Mouse (Mus musculus) hindbrain, embryonic 15.5 days (tissue): Measurements from ENCODE around the gene Phf23. TPM values are rescaled to one million over a fixed set of nuclear protein-coding genes. Genes with fewer than 3 reads are reported as not detected.
"Not testable (repeated sequence)": the region's sequence is repeated elsewhere in the genome, so short reads cannot be mapped to it uniquely, and the experiment has no call there.

Experiments
- ATAC-seq: fragments of 200-750 bp; cut with Nextera tagmentation; 2 replicates; pipeline ENCODE4 v1.8.0; 2017; ENCODE audit warnings: low read depth, moderate number of reproducible peaks, moderate TSS enrichment; ENCODE audit not compliant: low FRiP score
- H3K27ac ChIP-seq: fragments of 300-500 bp; sonication (generic); replicated peaks from 2 replicates; pipeline ENCODE4 v1.5.1; 2015; ENCODE audit warnings: mild to moderate bottlenecking, inconsistent platforms
- H3K27me3 ChIP-seq: fragments of 300-500 bp; sonication (generic); 2 replicates; pipeline ENCODE4 v1.6.1; 2015; ENCODE audit warnings: control low read depth, inconsistent platforms
- H3K36me3 ChIP-seq: fragments of 300-500 bp; sonication (generic); 2 replicates; pipeline ENCODE4 v1.6.1; 2015; ENCODE audit warnings: control low read depth, inconsistent platforms
- H3K4me1 ChIP-seq: fragments of 300-500 bp; sonication (generic); replicated peaks from 2 replicates; pipeline ENCODE4 v1.6.1; 2015; ENCODE audit warnings: control low read depth, inconsistent platforms
- H3K4me2 ChIP-seq: fragments of 300-500 bp; sonication (generic); 2 replicates; pipeline ENCODE4 v1.6.1; 2015; ENCODE audit warnings: moderate library complexity, mild to moderate bottlenecking, inconsistent platforms
- H3K4me3 ChIP-seq: fragments of 300-500 bp; sonication (generic); 2 replicates; pipeline ENCODE4 v1.5.1; 2015; ENCODE audit warnings: mild to moderate bottlenecking, inconsistent platforms
- H3K9ac ChIP-seq: fragments of 300-500 bp; sonication (generic); 2 replicates; pipeline ENCODE4 v1.6.1; 2015; ENCODE audit warnings: inconsistent platforms
- H3K9me3 ChIP-seq: fragments of 300-500 bp; sonication (generic); 2 replicates; pipeline ENCODE4 v1.6.1; 2016; ENCODE audit warnings: control low read depth, inconsistent platforms
- WGBS: fragments of 180-500 bp; shearing (Covaris S2); methylation state at CpG from one replicate; pipeline ENCODE4 v1.1.7; 2015; 5-methylcytosine and 5-hydroxymethylcytosine counted together
- polyA plus RNA-seq: library from polyadenylated mRNA; unstranded; fragments of >200 nt; fragmentation: Nextera tagmentation; extraction: Ambion mirVana; gene quantifications from 2 replicates; pipeline ENCODE4 v1.2.1, GENCODE M21; 2015

Phf23 gene
- polyA plus RNA-seq, 1 experiment from 2014 or later, result 56.1 TPM

GRCm38 (mm10) chr11:70010033-70010432 lies 14.5 kb downstream of the Phf23 start:
- no peak overlapping the region for H3K4me3 ChIP-seq
- no peak overlapping the region for H3K9ac ChIP-seq
- no peak for ATAC-seq
- H3K27me3 ChIP-seq, result no peaks in the 10 kb centered on the region
- peaks cover 13% of the 10 kb centered on the region for H3K4me1 ChIP-seq
- no peak overlapping the region for H3K4me2 ChIP-seq
- H3K9me3 ChIP-seq, result no peaks in the 10 kb centered on the region
- H3K27ac ChIP-seq, result no peak overlapping the region
- 85% methylated on average over 6 of the region's 6 CpGs for WGBS
- peaks cover 75% of the 10 kb centered on the region for H3K36me3 ChIP-seq

DNA sequence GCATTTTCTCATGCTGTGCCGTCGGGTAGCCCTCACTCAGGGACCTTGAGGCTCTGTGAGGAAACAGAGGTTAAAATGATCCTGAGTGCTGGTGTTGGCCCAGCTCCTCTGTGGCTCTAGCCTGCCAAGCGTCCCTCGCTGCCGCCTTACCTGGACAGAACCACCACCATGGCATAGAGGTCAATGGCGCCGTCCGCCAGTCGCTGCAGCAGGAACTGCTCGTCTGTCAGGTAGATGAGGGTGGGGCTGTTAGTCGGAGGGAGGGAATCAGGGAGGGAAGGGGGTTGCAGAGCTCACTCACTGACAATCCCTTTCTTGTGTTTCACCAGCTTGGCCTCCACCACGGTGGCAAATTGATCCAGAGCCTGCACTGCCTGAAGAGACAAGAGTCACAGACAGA lies 15.0 kb downstream of the Phf23 start:
- 89% methylated on average over 12 of the region's 12 CpGs for WGBS
- no peak overlapping the region for H3K4me2 ChIP-seq
- H3K27ac ChIP-seq, result no peak overlapping the region
- no peak overlapping the region for H3K9ac ChIP-seq
- no peaks in the 10 kb centered on the region for H3K27me3 ChIP-seq
- no peak overlapping the region for H3K4me3 ChIP-seq
- no peaks in the 10 kb centered on the region for H3K9me3 ChIP-seq
- peaks cover 16% of the 10 kb centered on the region for H3K4me1 ChIP-seq
- peaks cover 71% of the 10 kb centered on the region for H3K36me3 ChIP-seq
- no peak for ATAC-seq

- 77% methylated on average over 10 of the region's 10 CpGs for WGBS
- Histone ChIP-seq H3K4me3 (no peak overlapping the region), H3K4me2 (no peak overlapping the region), H3K36me3 (peaks cover 69% of the 10 kb centered on the region), H3K27ac (no peak overlapping the region), H3K9ac (no peak overlapping the region), H3K9me3 (no peaks in the 10 kb centered on the region), H3K4me1 (peaks cover 17% of the 10 kb centered on the region), H3K27me3 (no peaks in the 10 kb centered on the region)
- no peak for ATAC-seq
Measured at GRCm38 (mm10) chr11:70010961-70011360, 15.4 kb downstream of the Phf23 start.

- Histone ChIP-seq H3K9ac (no peak overlapping the region), H3K4me3 (no peak overlapping the region), H3K4me2 (no peak overlapping the region), H3K27me3 (no peaks in the 10 kb centered on the region), H3K4me1 (peaks cover 28% of the 10 kb centered on the region), H3K9me3 (no peaks in the 10 kb centered on the region), H3K36me3 (peaks cover 50% of the 10 kb centered on the region), H3K27ac (no peak overlapping the region)
- no peak for ATAC-seq
- 86% methylated on average over 9 of the region's 9 CpGs for WGBS
Measured at GRCm38 (mm10) chr11:70012931-70013330, 17.4 kb downstream of the Phf23 start.

DNA sequence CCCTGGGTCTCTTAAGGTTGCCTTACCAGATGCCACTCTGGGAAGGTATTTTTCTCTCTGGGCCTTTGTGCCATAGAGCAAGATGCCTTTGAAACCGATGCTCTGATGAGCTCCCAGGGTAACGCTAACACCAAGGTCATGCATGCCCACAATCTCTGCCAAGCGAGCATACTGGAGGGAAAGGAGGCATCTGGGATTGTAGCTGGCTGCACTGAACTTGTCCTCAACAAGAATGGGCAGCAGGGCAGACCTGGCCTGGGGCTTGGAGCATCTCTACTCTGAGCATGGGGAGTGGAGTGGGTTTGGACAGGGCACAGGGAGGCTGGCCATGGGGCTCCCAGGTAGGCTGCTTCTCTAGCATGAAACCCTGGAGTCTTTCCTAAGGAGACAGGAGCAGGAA lies 17.8 kb downstream of the Phf23 start:
- peaks cover 30% of the 10 kb centered on the region for H3K4me1 ChIP-seq
- peaks cover 45% of the 10 kb centered on the region for H3K36me3 ChIP-seq
- H3K27me3 ChIP-seq, result no peaks in the 10 kb centered on the region
- H3K27ac ChIP-seq, result no peak overlapping the region
- no peak for ATAC-seq
- no peak overlapping the region for H3K4me2 ChIP-seq
- H3K9me3 ChIP-seq, result no peaks in the 10 kb centered on the region
- no peak overlapping the region for H3K9ac ChIP-seq
- 75% methylated on average over 3 of the region's 3 CpGs for WGBS
- no peak overlapping the region for H3K4me3 ChIP-seq

- 72% methylated on average over 5 of the region's 5 CpGs for WGBS
- Histone ChIP-seq H3K4me2 (peak overlapping the region; percentile 74), H3K9ac (no peak overlapping the region), H3K9me3 (no peaks in the 10 kb centered on the region), H3K4me3 (no peak overlapping the region), H3K4me1 (peaks cover 34% of the 10 kb centered on the region), H3K27me3 (no peaks in the 10 kb centered on the region), H3K36me3 (peaks cover 40% of the 10 kb centered on the region), H3K27ac (no peak overlapping the region)
- no peak for ATAC-seq
Measured at GRCm38 (mm10) chr11:70014051-70014450, 18.5 kb downstream of the Phf23 start.

DNA sequence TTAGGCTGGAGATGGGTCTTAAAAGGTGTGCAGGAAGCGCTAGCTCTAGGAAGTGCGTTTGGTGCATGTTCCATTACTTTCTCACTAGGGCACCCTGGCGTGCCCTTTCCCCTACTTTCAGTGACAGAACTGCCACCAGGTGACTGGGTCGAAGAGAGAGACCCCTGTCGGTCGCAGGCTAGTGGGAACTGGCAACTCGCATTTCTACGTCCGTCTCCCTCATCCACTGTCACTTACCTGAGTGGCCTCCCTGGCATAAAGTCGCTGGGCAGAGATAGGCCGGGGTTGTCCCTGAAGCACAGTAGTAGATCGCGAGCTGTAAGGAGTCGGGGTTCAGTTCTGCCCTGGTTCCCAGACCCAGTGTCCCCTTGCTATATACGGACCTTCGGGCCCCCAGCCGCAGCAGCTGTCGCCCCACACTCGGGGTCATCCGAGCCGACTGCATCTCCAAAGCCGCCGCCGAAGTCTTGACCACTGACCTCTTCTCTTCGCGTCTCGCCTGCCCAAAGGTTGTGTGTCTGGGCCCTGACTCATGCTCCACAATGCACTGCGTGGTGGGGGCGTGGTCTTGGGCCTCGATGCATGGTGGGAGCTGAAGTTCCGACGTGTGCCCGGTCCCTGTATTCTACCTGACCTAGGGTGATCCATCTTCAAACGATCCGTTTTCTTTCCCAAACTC lies 19.4 kb downstream of the Phf23 start, which contains the start of gene Acadvl:
Gene Acadvl, minus strand, starts transcription at position 532 of the 679 bp plus-strand sequence.
- no peaks in the 10 kb centered on the region for H3K9me3 ChIP-seq

GRCm38 (mm10) chr11:70015677-70016076 lies 20.1 kb downstream of the Phf23 start:
- no peaks in the 10 kb centered on the region for H3K9me3 ChIP-seq

More for the DNA sequence above, 19.4 kb downstream of the Phf23 start, which contains the start of gene Acadvl:
- peaks cover 44% of the 10 kb centered on the region for H3K4me1 ChIP-seq
- peak; percentile 82 for ATAC-seq
- WGBS, result under 1% methylated on average over 35 of the region's 35 CpGs
- H3K27ac ChIP-seq, result peak within 1 kb of the TSS; percentile 72
- H3K36me3 ChIP-seq, result peaks cover 30% of the 10 kb centered on the region
- peak within 1 kb of the TSS; percentile 61 for H3K4me3 ChIP-seq
- no peaks in the 10 kb centered on the region for H3K27me3 ChIP-seq
- H3K4me2 ChIP-seq, result peak within 1 kb of the TSS; percentile 74
- peak within 1 kb of the TSS; percentile 78 for H3K9ac ChIP-seq

GRCm38 (mm10) chr11:70016177-70016576 lies 20.6 kb downstream of the Phf23 start:
- H3K9me3 ChIP-seq, H3K4me2 ChIP-seq, H3K27ac ChIP-seq, ATAC-seq, H3K4me3 ChIP-seq, H3K9ac ChIP-seq, H3K27me3 ChIP-seq: not testable (repeated sequence)
- H3K4me1 ChIP-seq, result peaks cover 55% of the 10 kb centered on the region
- WGBS, result 78% methylated on average over 2 of the region's 2 CpGs
- peaks cover 20% of the 10 kb centered on the region for H3K36me3 ChIP-seq

More at GRCm38 (mm10) chr11:70015677-70016076, 20.1 kb downstream of the Phf23 start:
- peak overlapping the region; percentile 74 for H3K4me2 ChIP-seq
- H3K27ac ChIP-seq, result no peak overlapping the region
- 69% methylated on average over 6 of the region's 6 CpGs for WGBS
- H3K9ac ChIP-seq, result no peak overlapping the region; the same call in 1 of the 2 replicates
- H3K27me3 ChIP-seq, result no peaks in the 10 kb centered on the region
- peak overlapping the region; percentile 61 for H3K4me3 ChIP-seq
- peaks cover 50% of the 10 kb centered on the region for H3K4me1 ChIP-seq
- peaks cover 25% of the 10 kb centered on the region for H3K36me3 ChIP-seq
- no peak for ATAC-seq

- Histone ChIP-seq H3K27ac (peak within 1 kb of the TSS; percentile 94), H3K27me3 (no peaks in the 10 kb centered on the region), H3K4me2 (peak within 1 kb of the TSS; percentile 89), H3K4me3 (peak within 1 kb of the TSS; percentile 54), H3K9me3 (no peaks in the 10 kb centered on the region), H3K4me1 (peaks cover 55% of the 10 kb centered on the region), H3K36me3 (peaks cover 15% of the 10 kb centered on the region), H3K9ac (peak within 1 kb of the TSS; percentile 86)
- ATAC-seq, result no peak
- 79% methylated on average over 3 of the region's 3 CpGs for WGBS
Measured at GRCm38 (mm10) chr11:70016669-70017068, 21.1 kb downstream of the Phf23 start, which contains the start of gene Dlg4. Dlg4 (plus strand) TSS chr11:70016942.

GRCm38 (mm10) chr11:70017199-70017767 lies 21.7 kb downstream of the Phf23 start:
- Histone ChIP-seq H3K36me3 (peaks cover 10% of the 10 kb centered on the region), H3K27ac (peak overlapping the region; percentile 94), H3K4me3 (peak overlapping the region; percentile 54), H3K9ac (peak overlapping the region; percentile 86; the same call in 1 of the 2 replicates), H3K9me3 (no peaks in the 10 kb centered on the region), H3K4me1 (peaks cover 61% of the 10 kb centered on the region), H3K27me3 (no peaks in the 10 kb centered on the region), H3K4me2 (peak overlapping the region; percentile 89)
- no peak for ATAC-seq
- 46% methylated on average over 7 of the region's 7 CpGs for WGBS
